ENCODE assay signal across 8 mouse cellular contexts in genomic region chr4:144894487-144895210, GRCm38 (mm10). TPM values are rescaled to one million over a fixed set of nuclear protein-coding genes. Genes with fewer than 3 reads are reported as not detected.
DNase-seq lines count a peak whose midpoint lies in the region; ATAC-seq lines count a peak whose summit lies in the region.

No protein-coding gene starts in this region.

- H3K27me3 ChIP-seq in forebrain, embryonic 12.5 days = peaks cover 43% of the 10 kb centered on the region
- H3K27me3 ChIP-seq in hindbrain, embryonic 15.5 days = peaks cover 28% of the 10 kb centered on the region
- peaks cover 18% of the 10 kb centered on the region for H3K27me3 ChIP-seq in liver, embryonic 11.5 days (replicated peaks; ENCODE audit: control insufficient read depth, insufficient read depth, low read length)
- 0 out of 2 replicates have a peak, but pooled peaks cover 6% of the 10 kb centered on the region for H3K27me3 ChIP-seq in neural tube, embryonic 12.5 days (replicated peaks)

- H3K9ac ChIP-seq in forebrain, embryonic 12.5 days = no peak overlapping the region
- H3K9ac ChIP-seq in hindbrain, embryonic 15.5 days = peak overlapping the region; percentile 45
- H3K9ac ChIP-seq in liver, embryonic 11.5 days (ENCODE audit: low read depth, low read length) = peak overlapping the region; percentile 68
- H3K9ac ChIP-seq in neural tube, embryonic 12.5 days = peak overlapping the region; percentile 71

- no peaks in the 10 kb centered on the region for H3K9me3 ChIP-seq in forebrain, embryonic 12.5 days
- no peaks in the 10 kb centered on the region for H3K9me3 ChIP-seq in hindbrain, embryonic 15.5 days
- no peaks in the 10 kb centered on the region for H3K9me3 ChIP-seq in liver, embryonic 11.5 days (ENCODE audit: control insufficient read depth, low read length)
- H3K9me3 ChIP-seq in neural tube, embryonic 12.5 days = no peaks in the 10 kb centered on the region

- no peak for ATAC-seq in forebrain, embryonic 12.5 days (ENCODE audit: low FRiP score)
- no peak for ATAC-seq in hindbrain, embryonic 15.5 days (ENCODE audit: low FRiP score, low read depth)
- ATAC-seq in liver, embryonic 11.5 days (replicated peaks; ENCODE audit: low FRiP score) = no peak
- no peak for ATAC-seq in neural tube, embryonic 12.5 days (ENCODE audit: low FRiP score, low read depth)
- no peak for ATAC-seq in monocyte, adult 5-6 weeks (replicated peaks; ENCODE audit: insufficient number of reproducible peaks, low FRiP score, low TSS enrichment, poor library complexity, severe bottlenecking)
- no peak for ATAC-seq in megakaryocyte progenitor cell, adult 5-6 weeks (replicated peaks; ENCODE audit: poor library complexity)

- H3K27ac ChIP-seq in forebrain, embryonic 12.5 days = no peak overlapping the region
- H3K27ac ChIP-seq in hindbrain, embryonic 15.5 days (replicated peaks) = peak overlapping the region; percentile 70
- H3K27ac ChIP-seq in liver, embryonic 11.5 days (ENCODE audit: low read depth, low read length) = peak overlapping the region; percentile 65; the same call in 1 of the 2 replicates
- no peak overlapping the region for H3K27ac ChIP-seq in neural tube, embryonic 12.5 days

- WGBS in forebrain, embryonic 12.5 days = 4% methylated on average over 11 of the region's 11 CpGs
- 2% methylated on average over 11 of the region's 11 CpGs for WGBS in hindbrain, embryonic 15.5 days
- WGBS in liver, embryonic 11.5 days = 9% methylated on average over 11 of the region's 11 CpGs
- 2% methylated on average over 11 of the region's 11 CpGs for WGBS in neural tube, embryonic 12.5 days

- peak overlapping the region; percentile 81 for H3K4me2 ChIP-seq in forebrain, embryonic 12.5 days
- peak overlapping the region; percentile 97 for H3K4me2 ChIP-seq in hindbrain, embryonic 15.5 days
- H3K4me2 ChIP-seq in liver, embryonic 11.5 days = peak overlapping the region; percentile 89
- H3K4me2 ChIP-seq in neural tube, embryonic 12.5 days (replicated peaks) = peak overlapping the region; percentile 90

- peak overlapping the region; percentile 48 for H3K4me3 ChIP-seq in forebrain, embryonic 12.5 days (replicated peaks)
- H3K4me3 ChIP-seq in hindbrain, embryonic 15.5 days = peak overlapping the region; percentile 48
- peak overlapping the region; percentile 63 for H3K4me3 ChIP-seq in liver, embryonic 11.5 days (ENCODE audit: low read depth, low read length)
- peak overlapping the region; percentile 54 for H3K4me3 ChIP-seq in neural tube, embryonic 12.5 days

- H3K36me3 ChIP-seq in forebrain, embryonic 12.5 days (replicated peaks) = no peaks in the 10 kb centered on the region
- no peaks in the 10 kb centered on the region for H3K36me3 ChIP-seq in hindbrain, embryonic 15.5 days
- no peaks in the 10 kb centered on the region for H3K36me3 ChIP-seq in liver, embryonic 11.5 days (ENCODE audit: control insufficient read depth, insufficient read depth, low read length)
- peaks cover 4% of the 10 kb centered on the region for H3K36me3 ChIP-seq in neural tube, embryonic 12.5 days

- H3K4me1 ChIP-seq in forebrain, embryonic 12.5 days = peaks cover 25% of the 10 kb centered on the region
- peaks cover 36% of the 10 kb centered on the region for H3K4me1 ChIP-seq in hindbrain, embryonic 15.5 days (replicated peaks)
- H3K4me1 ChIP-seq in liver, embryonic 11.5 days (replicated peaks; ENCODE audit: control insufficient read depth, insufficient read depth, low read length) = peaks cover 34% of the 10 kb centered on the region
- peaks cover 46% of the 10 kb centered on the region for H3K4me1 ChIP-seq in neural tube, embryonic 12.5 days

- peak; percentile 65 for DNase-seq in 416B (ENCODE audit: low read depth)
- peak; percentile 87 for DNase-seq in R1 (ENCODE audit: low read depth, low spot score)
- no peak for DNase-seq in liver, embryonic 11.5 days (ENCODE audit: low spot score)

RNA-seq across cellular contexts. Expression of gene Dhrs3, which starts 2.0 kb away (rescaled TPM):
- polyA plus RNA-seq in forebrain, embryonic 12.5 days (2016; fragmentation: Nextera tagmentation; extraction: Ambion mirVana) = 6.7 and 7.7 TPM in 2 replicates
- polyA plus RNA-seq in hindbrain, embryonic 15.5 days (2015; fragmentation: Nextera tagmentation; extraction: Ambion mirVana) = 46.5 and 59.9 TPM in 2 replicates
- 42.9 and 45.3 TPM in 2 replicates for polyA plus RNA-seq in liver, embryonic 11.5 days (2014; fragmentation: Nextera tagmentation; extraction: Ambion mirVana)
- 77.3 and 90.2 TPM in 2 replicates for polyA plus RNA-seq in neural tube, embryonic 12.5 days (2016; fragmentation: Nextera tagmentation; extraction: Ambion mirVana)
- total RNA-seq in monocyte, adult 5-6 weeks (2017) = 42.6 to 50.4 TPM (median 43.0 TPM) in 3 replicates
- 18.2 and 30.9 TPM in 2 replicates for total RNA-seq in megakaryocyte progenitor cell, adult 5-6 weeks (2015)
- 26.4 and 27.2 TPM in 2 replicates for total RNA-seq in megakaryocyte progenitor cell, adult 5-6 weeks (2017)

Comparison
In these comparisons a context has a peak if more than half of its experiments do, and no peak if none do; other contexts are left out.
1. H3K27ac ChIP-seq: peak in hindbrain, embryonic 15.5 days (single experiment) and liver, embryonic 11.5 days (single experiment); none in forebrain, embryonic 12.5 days (single experiment) and neural tube, embryonic 12.5 days (single experiment).
2. Peak in every context shown above with its lines, with median percentiles within 50 percentile points of each other: H3K4me2 ChIP-seq and H3K4me3 ChIP-seq.